Mouse (Mus musculus) thymus, adult 2 months (tissue): ENCODE results near the gene Myh6.

Experiments used
- CTCF ChIP-seq: fragments of 200-500 bp; IDR thresholded peaks from 2 replicates; pipeline ENCODE4 v1.5.1; 2012; ENCODE audit warnings: mild to moderate bottlenecking, control low read depth, low read length, moderate library complexity, borderline replicate concordance; ENCODE audit not compliant: control insufficient read depth, poor library complexity, insufficient read depth; ENCODE audit errors: extremely low read depth
- POLR2A ChIP-seq: fragments of 200-500 bp; IDR thresholded peaks from 2 replicates; pipeline ENCODE4 v1.6.1; 2012; ENCODE audit warnings: mild to moderate bottlenecking, low read length, control low read depth, moderate library complexity; ENCODE audit not compliant: control insufficient read depth, poor library complexity, insufficient read depth; ENCODE audit errors: extremely low read depth

GRCm38 (mm10) chr14:54912886-54913285 lies 53.8 kb downstream of the Myh6 start, which contains the start of gene Slc22a17:
- TF ChIP-seq CTCF (no peak), POLR2A (no peak; the same call in 1 of the 2 replicates)
